Mouse (Mus musculus) heart, embryonic 11.5 days (tissue): ENCODE results near the gene Mfsd2a. TPM values are rescaled to one million over a fixed set of nuclear protein-coding genes. Genes with fewer than 3 reads are reported as not detected.

Experiments used
- polyA plus RNA-seq: library from polyadenylated mRNA; unstranded; fragments of >200 nt; fragmentation: Nextera tagmentation; extraction: Ambion mirVana; gene quantifications from 2 replicates; pipeline ENCODE4 v1.2.1, GENCODE M21; 2014

Gene Mfsd2a
- polyA plus RNA-seq, 1 experiment from 2014 or later: 1.3 TPM

Other genes with a start within 250 kb of the Mfsd2a start
- gene Ppt1, start 124.9 kb downstream of the Mfsd2a start, polyA plus RNA-seq: 61.8 and 66.4 TPM in 2 replicates
- gene Cap1, start 75.1 kb downstream of the Mfsd2a start, polyA plus RNA-seq: 54.1 and 54.8 TPM in 2 replicates
- gene Mycl, start 34.5 kb upstream of the Mfsd2a start, polyA plus RNA-seq: 1.8 and 2.1 TPM in 2 replicates
- 13.6 and 14.4 TPM in 2 replicates for gene Trit1, start 55.4 kb upstream of the Mfsd2a start, polyA plus RNA-seq
- not detected in 2 replicates for gene Bmp8b, start 144.0 kb upstream of the Mfsd2a start, polyA plus RNA-seq
- not detected in 2 replicates for gene Oxct2b, start 155.1 kb upstream of the Mfsd2a start, polyA plus RNA-seq
- 63.4 and 65.1 TPM in 2 replicates for gene Ppie, start 178.8 kb upstream of the Mfsd2a start, polyA plus RNA-seq
- gene Hpcal4, start 222.0 kb upstream of the Mfsd2a start, polyA plus RNA-seq: 1.9 and 2.4 TPM in 2 replicates
- 0.37 and 0.39 TPM in 2 replicates for gene Nt5c1a, start 240.3 kb upstream of the Mfsd2a start, polyA plus RNA-seq